Mouse (Mus musculus) forebrain, embryonic 14.5 days (tissue): ENCODE results near the gene Ubash3b. TPM values are rescaled to one million over a fixed set of nuclear protein-coding genes. Genes with fewer than 3 reads are reported as not detected.

Experiments used
- ATAC-seq: fragments of 200-750 bp; cut with Nextera tagmentation; 2 replicates; pipeline ENCODE4 v1.8.0; 2017; ENCODE audit warnings: mild to moderate bottlenecking, moderate library complexity
- DNase-seq: peaks from one replicate; pipeline ENCODE4 v3.0.0-alpha.2; 2015; ENCODE audit warnings: low spot score
- H3K27ac ChIP-seq: fragments of 300-500 bp; sonication (generic); 2 replicates; pipeline ENCODE4 v1.5.1; 2014; ENCODE audit warnings: low read depth, mild to moderate bottlenecking, control low read depth, low read length, moderate library complexity
- H3K27me3 ChIP-seq: fragments of 300-500 bp; sonication (generic); replicated peaks from 2 replicates; pipeline ENCODE4 v1.6.1; 2014; ENCODE audit warnings: low read length, control low read depth, mixed read lengths; ENCODE audit not compliant: control insufficient read depth, insufficient read depth
- H3K36me3 ChIP-seq: fragments of 300-500 bp; sonication (generic); 2 replicates; pipeline ENCODE4 v1.6.1; 2014; ENCODE audit warnings: low read length, control low read depth; ENCODE audit not compliant: control insufficient read depth, insufficient read depth
- H3K4me1 ChIP-seq: fragments of 300-500 bp; sonication (generic); 2 replicates; pipeline ENCODE4 v1.6.1; 2014; ENCODE audit warnings: antibody characterized with exemption, low read length, control low read depth; ENCODE audit not compliant: control insufficient read depth, insufficient read depth
- H3K4me2 ChIP-seq: fragments of 300-500 bp; sonication (generic); 2 replicates; pipeline ENCODE4 v1.6.1; 2014; ENCODE audit warnings: mild to moderate bottlenecking, control low read depth, low read length
- H3K4me3 ChIP-seq: fragments of 300-500 bp; sonication (generic); 2 replicates; pipeline ENCODE4 v1.5.1; 2014; ENCODE audit warnings: low read depth, low read length, control low read depth
- H3K9ac ChIP-seq: fragments of 300-500 bp; sonication (generic); 2 replicates; pipeline ENCODE4 v1.6.1; 2014; ENCODE audit warnings: mild to moderate bottlenecking, low read length, control low read depth, moderate library complexity
- H3K9me3 ChIP-seq: fragments of 300-500 bp; sonication (generic); replicated peaks from 2 replicates; pipeline ENCODE4 v1.6.1; 2016; ENCODE audit warnings: low read length, control low read depth, mixed read lengths; ENCODE audit not compliant: control insufficient read depth
- WGBS: fragments of 180-500 bp; shearing (Covaris S2); extraction: QIAGEN DNeasy Blood & Tissue Kit; methylation state at CpG from one replicate; pipeline ENCODE4 v1.1.7; 2014; 5-methylcytosine and 5-hydroxymethylcytosine counted together
- polyA plus RNA-seq: library from polyadenylated mRNA; unstranded; fragments of >200 nt; fragmentation: Nextera tagmentation; extraction: Ambion mirVana; gene quantifications from 2 replicates; pipeline ENCODE4 v1.2.1, GENCODE M21; 2014

Gene Ubash3b
- polyA plus RNA-seq, 1 experiment from 2014 or later: 13.8 TPM

GRCm38 (mm10) chr9:41148600-41148999, 12.9 kb downstream of the Ubash3b start:
- no peaks in the 10 kb centered on the region for H3K9me3 ChIP-seq
- peaks cover 22% of the 10 kb centered on the region for H3K4me1 ChIP-seq
- DNase-seq: no peak
- no peak overlapping the region for H3K27ac ChIP-seq
- no peak overlapping the region for H3K4me3 ChIP-seq
- ATAC-seq: peak; percentile 11; the same call in 1 of the 2 replicates
- H3K4me2 ChIP-seq: no peak overlapping the region
- no peak overlapping the region for H3K9ac ChIP-seq
- no peaks in the 10 kb centered on the region for H3K36me3 ChIP-seq
- no peaks in the 10 kb centered on the region for H3K27me3 ChIP-seq
- 73% methylated on average over 7 of the region's 7 CpGs for whole genome bisulfite sequencing

DNA sequence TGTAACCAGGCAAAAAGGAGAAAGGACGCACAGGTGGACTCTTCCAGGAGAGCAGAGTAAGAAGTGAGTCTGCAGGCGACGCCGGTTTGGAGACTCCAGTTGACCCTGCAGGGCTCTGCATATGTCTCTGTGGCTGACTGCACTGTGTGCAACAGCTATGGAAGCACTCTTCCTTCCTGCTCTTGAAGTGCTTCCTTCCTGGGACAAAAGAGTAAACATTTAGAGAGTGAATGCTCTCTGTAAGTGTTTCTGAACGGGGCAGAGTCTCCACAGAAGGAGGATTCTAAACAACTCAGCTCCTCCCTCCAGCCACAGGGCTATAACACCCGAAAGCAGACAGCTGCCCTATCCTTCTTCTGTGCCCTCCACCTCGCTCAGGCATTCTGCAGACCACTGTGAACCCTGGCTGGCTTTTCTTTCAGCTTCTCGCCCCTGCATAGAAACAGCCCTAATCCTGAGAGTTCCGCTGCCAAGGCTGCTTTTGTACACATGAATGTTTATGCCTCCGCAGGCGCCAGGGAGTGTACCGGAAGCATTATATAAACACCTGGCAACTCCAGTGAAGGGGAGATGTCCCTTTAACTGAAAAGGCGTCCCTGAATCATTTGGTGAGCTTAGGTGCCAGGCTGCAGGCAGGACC, 14.2 kb downstream of the Ubash3b start:
- Histone ChIP-seq H3K4me1 (peaks cover 22% of the 10 kb centered on the region), H3K36me3 (no peaks in the 10 kb centered on the region), H3K4me2 (peak overlapping the region; percentile 18), H3K9ac (peak overlapping the region; percentile 17; the same call in 1 of the 2 replicates), H3K27ac (no peak overlapping the region; the same call in 1 of the 2 replicates), H3K27me3 (no peaks in the 10 kb centered on the region), H3K9me3 (no peaks in the 10 kb centered on the region), H3K4me3 (no peak overlapping the region)
- no peak for ATAC-seq
- 24% methylated on average over 13 of the region's 13 CpGs for WGBS
- peak; percentile 64 for DNase-seq

GRCm38 (mm10) chr9:41143825-41144224, 17.7 kb downstream of the Ubash3b start:
- no peaks in the 10 kb centered on the region for H3K36me3 ChIP-seq
- no peak overlapping the region for H3K9ac ChIP-seq
- no peak overlapping the region for H3K27ac ChIP-seq
- H3K4me3 ChIP-seq: no peak overlapping the region
- peaks cover 10% of the 10 kb centered on the region for H3K4me1 ChIP-seq
- no peaks in the 10 kb centered on the region for H3K27me3 ChIP-seq
- no peak overlapping the region for H3K4me2 ChIP-seq
- H3K9me3 ChIP-seq: no peaks in the 10 kb centered on the region
- 93% methylated on average over 15 of the region's 15 CpGs for WGBS
- DNase-seq (no peak), ATAC-seq (no peak)

DNA sequence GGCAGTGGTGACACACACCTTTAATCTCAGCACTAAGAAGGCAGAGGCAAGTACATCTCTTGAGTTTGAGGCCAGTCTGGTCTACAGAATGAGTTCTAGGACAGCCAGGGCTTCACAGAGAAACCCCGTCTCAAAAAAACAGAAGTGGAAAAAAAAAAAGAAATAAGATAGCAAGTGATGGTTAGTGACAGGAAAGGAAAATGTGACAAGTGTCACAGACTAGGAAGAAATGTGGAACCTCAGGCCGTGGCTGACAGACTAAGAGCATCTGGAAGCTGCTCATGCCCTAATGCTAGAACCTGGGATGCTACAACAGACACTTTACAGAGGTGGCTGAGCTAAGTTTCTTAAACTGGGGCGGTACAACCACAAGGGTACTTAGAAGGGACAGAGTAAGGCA, 18.4 kb downstream of the Ubash3b start:
- Histone ChIP-seq H3K4me1 (peaks cover 8% of the 10 kb centered on the region; the same call in 1 of the 2 replicates), H3K9ac (no peak overlapping the region), H3K27me3 (no peaks in the 10 kb centered on the region), H3K4me2 (no peak overlapping the region), H3K27ac (no peak overlapping the region), H3K9me3 (no peaks in the 10 kb centered on the region), H3K4me3 (no peak overlapping the region), H3K36me3 (no peaks in the 10 kb centered on the region)
- ATAC-seq (no peak), DNase-seq (no peak)
- WGBS: 89% methylated on average over 3 of the region's 3 CpGs

DNA sequence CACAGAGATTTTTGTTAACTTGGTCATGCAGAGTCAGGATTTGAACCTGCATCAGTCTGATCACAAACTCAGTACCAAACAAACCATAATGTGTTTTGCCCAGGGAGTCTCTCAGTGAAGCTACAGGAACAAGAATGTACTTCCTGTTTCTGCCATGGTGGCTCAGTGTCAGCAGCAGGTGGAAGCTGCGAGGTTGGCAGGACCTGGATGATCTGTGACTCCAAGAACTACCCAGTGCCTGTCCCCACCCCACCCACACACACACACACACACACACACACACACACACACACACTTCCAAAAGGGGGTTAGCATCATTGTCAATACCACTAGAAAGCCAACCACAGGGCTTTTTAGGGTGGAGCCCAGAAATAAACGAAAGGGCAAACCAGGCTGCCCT, 20.5 kb downstream of the Ubash3b start:
- ATAC-seq: no peak
- 79% methylated on average over 2 of the region's 2 CpGs for WGBS

GRCm38 (mm10) chr9:41138987-41139808, 22.3 kb downstream of the Ubash3b start:
- WGBS: 86% methylated on average over 6 of the region's 6 CpGs

More for the DNA sequence above, 20.5 kb downstream of the Ubash3b start:
- Histone ChIP-seq H3K4me3 (no peak overlapping the region), H3K27ac (no peak overlapping the region), H3K27me3 (no peaks in the 10 kb centered on the region), H3K9ac (no peak overlapping the region), H3K4me1 (no peaks in the 10 kb centered on the region), H3K4me2 (no peak overlapping the region), H3K9me3 (no peaks in the 10 kb centered on the region), H3K36me3 (no peaks in the 10 kb centered on the region)
- DNase-seq: no peak

GRCm38 (mm10) chr9:41136691-41137467, 24.6 kb downstream of the Ubash3b start:
- Histone ChIP-seq H3K9me3 (no peaks in the 10 kb centered on the region), H3K27me3 (no peaks in the 10 kb centered on the region), H3K27ac (no peak overlapping the region), H3K36me3 (no peaks in the 10 kb centered on the region), H3K4me1 (no peaks in the 10 kb centered on the region), H3K4me3 (no peak overlapping the region), H3K4me2 (no peak overlapping the region), H3K9ac (no peak overlapping the region)
- DNase-seq (no peak), ATAC-seq (no peak)
- WGBS: 74% methylated on average over 7 of the region's 7 CpGs

More at GRCm38 (mm10) chr9:41138987-41139808, 22.3 kb downstream of the Ubash3b start:
- no peaks in the 10 kb centered on the region for H3K27me3 ChIP-seq
- no peak overlapping the region for H3K9ac ChIP-seq
- no peaks in the 10 kb centered on the region for H3K9me3 ChIP-seq
- no peak overlapping the region for H3K27ac ChIP-seq
- DNase-seq (no peak), ATAC-seq (no peak)
- H3K36me3 ChIP-seq: no peaks in the 10 kb centered on the region
- no peaks in the 10 kb centered on the region for H3K4me1 ChIP-seq
- H3K4me2 ChIP-seq: no peak overlapping the region
- H3K4me3 ChIP-seq: no peak overlapping the region

DNA sequence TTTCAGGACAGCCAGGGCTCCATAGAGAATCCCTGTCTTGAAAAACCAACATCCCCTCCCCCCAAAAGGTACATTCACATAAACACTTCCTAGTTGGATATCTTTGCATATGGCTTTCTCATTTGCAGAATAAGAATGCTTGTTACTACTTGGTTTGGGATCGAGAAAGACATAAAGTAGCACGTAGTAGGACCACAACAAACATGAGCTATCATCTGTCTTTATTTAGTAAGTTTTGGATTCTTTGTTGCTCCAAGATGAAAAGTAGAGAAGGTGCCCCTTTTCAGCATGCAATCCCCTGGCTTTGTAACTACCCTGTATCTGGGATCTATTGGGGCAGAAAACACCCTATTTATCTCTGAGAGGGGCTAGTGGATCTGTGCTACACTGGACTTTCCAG, 25.2 kb downstream of the Ubash3b start:
- DNase-seq: no peak
- no peak for ATAC-seq
- H3K9me3 ChIP-seq: no peaks in the 10 kb centered on the region
- no peaks in the 10 kb centered on the region for H3K36me3 ChIP-seq
- H3K27ac ChIP-seq: no peak overlapping the region
- H3K9ac ChIP-seq: no peak overlapping the region
- H3K4me1 ChIP-seq: no peaks in the 10 kb centered on the region
- WGBS: 89% methylated on average over 2 of the region's 2 CpGs
- H3K27me3 ChIP-seq: no peaks in the 10 kb centered on the region
- H3K4me2 ChIP-seq: no peak overlapping the region
- no peak overlapping the region for H3K4me3 ChIP-seq
